Mouse (Mus musculus) embryonic facial prominence, embryonic 12.5 days (tissue): Measurements from ENCODE around the gene Ppp1r3c. TPM values are rescaled to one million over a fixed set of nuclear protein-coding genes. Genes with fewer than 3 reads are reported as not detected.
A peak's percentile ranks its signal among the peaks of the same experiment; 100 is the strongest.

Experiments
- ATAC-seq: fragments of 200-750 bp; cut with Nextera tagmentation; 2 replicates; pipeline ENCODE4 v1.8.0; 2017; ENCODE audit not compliant: insufficient number of reproducible peaks, insufficient read depth, low FRiP score, low TSS enrichment
- H3K27ac ChIP-seq: fragments of 300-500 bp; sonication (generic); 2 replicates; pipeline ENCODE4 v1.5.1; 2016; ENCODE audit warnings: mild to moderate bottlenecking
- H3K27me3 ChIP-seq: fragments of 300-500 bp; sonication (generic); 2 replicates; pipeline ENCODE4 v1.6.1; 2016; ENCODE audit warnings: mild to moderate bottlenecking, moderate library complexity
- H3K36me3 ChIP-seq: fragments of 300-500 bp; sonication (generic); 2 replicates; pipeline ENCODE4 v1.6.1; 2016; ENCODE audit warnings: mild to moderate bottlenecking
- H3K4me1 ChIP-seq: fragments of 300-500 bp; sonication (generic); 2 replicates; pipeline ENCODE4 v1.6.1; 2016
- H3K4me2 ChIP-seq: fragments of 300-500 bp; sonication (generic); replicated peaks from 2 replicates; pipeline ENCODE4 v1.6.1; 2016; ENCODE audit warnings: mild to moderate bottlenecking, moderate library complexity
- H3K4me3 ChIP-seq: fragments of 300-500 bp; sonication (generic); 2 replicates; pipeline ENCODE4 v1.5.1; 2016; ENCODE audit warnings: mild to moderate bottlenecking
- H3K9ac ChIP-seq: fragments of 300-500 bp; sonication (generic); 2 replicates; pipeline ENCODE4 v1.6.1; 2016; ENCODE audit warnings: mild to moderate bottlenecking, moderate library complexity
- H3K9me3 ChIP-seq: fragments of 300-500 bp; sonication (generic); 2 replicates; pipeline ENCODE4 v1.6.1; 2016; ENCODE audit warnings: mild to moderate bottlenecking, moderate library complexity
- WGBS: fragments of 180-500 bp; shearing (Covaris S2); methylation state at CpG from one replicate; pipeline ENCODE4 v1.1.7; 2016; 5-methylcytosine and 5-hydroxymethylcytosine counted together
- polyA plus RNA-seq: library from polyadenylated mRNA; unstranded; fragments of >200 nt; fragmentation: Nextera tagmentation; extraction: Ambion mirVana; gene quantifications from 2 replicates; pipeline ENCODE4 v1.2.1, GENCODE M21; 2016

The Ppp1r3c gene
- polyA plus RNA-seq, 1 experiment from 2014 or later: 6.2 TPM

GRCm38 (mm10) chr19:36715591-36715990 is 20.9 kb downstream of the Ppp1r3c start:
- 97% methylated on average over 10 of the region's 10 CpGs for WGBS
- no peak overlapping the region for H3K4me3 ChIP-seq
- H3K27me3 ChIP-seq: no peaks in the 10 kb centered on the region
- no peaks in the 10 kb centered on the region for H3K4me1 ChIP-seq
- no peak overlapping the region for H3K4me2 ChIP-seq
- ATAC-seq: no peak
- no peak overlapping the region for H3K27ac ChIP-seq
- no peaks in the 10 kb centered on the region for H3K9me3 ChIP-seq
- no peaks in the 10 kb centered on the region for H3K36me3 ChIP-seq
- H3K9ac ChIP-seq: no peak overlapping the region

GRCm38 (mm10) chr19:36714492-36714891 is 22.0 kb downstream of the Ppp1r3c start:
- Histone ChIP-seq H3K4me3 (no peak overlapping the region), H3K36me3 (no peaks in the 10 kb centered on the region), H3K4me2 (no peak overlapping the region), H3K27ac (no peak overlapping the region), H3K27me3 (no peaks in the 10 kb centered on the region), H3K9me3 (no peaks in the 10 kb centered on the region), H3K4me1 (no peaks in the 10 kb centered on the region), H3K9ac (no peak overlapping the region)
- ATAC-seq: no peak
- 81% methylated on average over 1 of the region's 1 CpGs for WGBS

- no peaks in the 10 kb centered on the region for H3K36me3 ChIP-seq
- ATAC-seq: no peak
- no peak overlapping the region for H3K4me3 ChIP-seq
- no peak overlapping the region for H3K4me2 ChIP-seq
- H3K27ac ChIP-seq: no peak overlapping the region
- H3K9ac ChIP-seq: no peak overlapping the region
- no peaks in the 10 kb centered on the region for H3K27me3 ChIP-seq
- H3K4me1 ChIP-seq: no peaks in the 10 kb centered on the region
- no peaks in the 10 kb centered on the region for H3K9me3 ChIP-seq
- WGBS: 69% methylated on average over 13 of the region's 13 CpGs
These were observed 23.4 kb downstream of the Ppp1r3c start for GRCm38 (mm10) chr19:36713092-36713491.

GRCm38 (mm10) chr19:36706195-36706594 is 30.3 kb downstream of the Ppp1r3c start:
- Histone ChIP-seq H3K9me3 (no peaks in the 10 kb centered on the region), H3K4me1 (peaks cover 4% of the 10 kb centered on the region; the same call in 1 of the 2 replicates), H3K36me3 (no peaks in the 10 kb centered on the region), H3K27me3 (no peaks in the 10 kb centered on the region), H3K9ac (no peak overlapping the region), H3K4me2 (no peak overlapping the region), H3K27ac (no peak overlapping the region), H3K4me3 (no peak overlapping the region)
- no peak for ATAC-seq
- WGBS: 78% methylated on average over 6 of the region's 6 CpGs

GRCm38 (mm10) chr19:36705286-36706146 is 30.9 kb downstream of the Ppp1r3c start:
- ATAC-seq: no peak

GRCm38 (mm10) chr19:36704763-36705162 is 31.7 kb downstream of the Ppp1r3c start:
- WGBS: 80% methylated on average over 7 of the region's 7 CpGs
- Histone ChIP-seq H3K4me1 (peaks cover 4% of the 10 kb centered on the region; the same call in 1 of the 2 replicates), H3K4me3 (no peak overlapping the region), H3K36me3 (no peaks in the 10 kb centered on the region), H3K4me2 (no peak overlapping the region), H3K27me3 (no peaks in the 10 kb centered on the region), H3K9ac (no peak overlapping the region), H3K9me3 (no peaks in the 10 kb centered on the region), H3K27ac (no peak overlapping the region)
- ATAC-seq: no peak

More at GRCm38 (mm10) chr19:36705286-36706146, 30.9 kb downstream of the Ppp1r3c start:
- Histone ChIP-seq H3K36me3 (no peaks in the 10 kb centered on the region), H3K27ac (no peak overlapping the region), H3K9ac (no peak overlapping the region), H3K27me3 (no peaks in the 10 kb centered on the region), H3K9me3 (no peaks in the 10 kb centered on the region), H3K4me1 (peaks cover 4% of the 10 kb centered on the region; the same call in 1 of the 2 replicates), H3K4me2 (no peak overlapping the region), H3K4me3 (no peak overlapping the region)
- WGBS: 73% methylated on average over 17 of the region's 17 CpGs

- no peaks in the 10 kb centered on the region for H3K9me3 ChIP-seq
- H3K27me3 ChIP-seq: no peaks in the 10 kb centered on the region
- no peak overlapping the region for H3K9ac ChIP-seq
- H3K4me1 ChIP-seq: peaks cover 7% of the 10 kb centered on the region; the same call in 1 of the 2 replicates
- WGBS: 37% methylated on average over 9 of the region's 9 CpGs
- H3K4me3 ChIP-seq: no peak overlapping the region
- no peak overlapping the region for H3K4me2 ChIP-seq
- H3K36me3 ChIP-seq: no peaks in the 10 kb centered on the region
- no peak for ATAC-seq
- H3K27ac ChIP-seq: 0 out of 2 replicates have a peak overlapping the region, but pooled peaks have one; percentile 36
These were observed 34.4 kb downstream of the Ppp1r3c start for GRCm38 (mm10) chr19:36701809-36702622.

GRCm38 (mm10) chr19:36701366-36701765 is 35.1 kb downstream of the Ppp1r3c start:
- no peak overlapping the region for H3K27ac ChIP-seq
- H3K27me3 ChIP-seq: no peaks in the 10 kb centered on the region
- H3K4me1 ChIP-seq: peaks cover 13% of the 10 kb centered on the region
- no peak overlapping the region for H3K4me2 ChIP-seq
- H3K4me3 ChIP-seq: no peak overlapping the region
- ATAC-seq: no peak
- no peaks in the 10 kb centered on the region for H3K36me3 ChIP-seq
- 66% methylated on average over 3 of the region's 3 CpGs for WGBS
- H3K9me3 ChIP-seq: no peaks in the 10 kb centered on the region
- no peak overlapping the region for H3K9ac ChIP-seq

GRCm38 (mm10) chr19:36700937-36701336 is 35.5 kb downstream of the Ppp1r3c start:
- no peak for ATAC-seq

GRCm38 (mm10) chr19:36699151-36699550 is 37.3 kb downstream of the Ppp1r3c start:
- Histone ChIP-seq H3K27me3 (no peaks in the 10 kb centered on the region), H3K4me2 (no peak overlapping the region), H3K4me3 (no peak overlapping the region), H3K36me3 (no peaks in the 10 kb centered on the region), H3K4me1 (peaks cover 13% of the 10 kb centered on the region), H3K9me3 (no peaks in the 10 kb centered on the region), H3K27ac (no peak overlapping the region), H3K9ac (no peak overlapping the region)
- ATAC-seq: no peak; the same call in 1 of the 2 replicates
- WGBS: 71% methylated on average over 1 of the region's 1 CpGs

More at GRCm38 (mm10) chr19:36700937-36701336, 35.5 kb downstream of the Ppp1r3c start:
- no peaks in the 10 kb centered on the region for H3K9me3 ChIP-seq
- no peak overlapping the region for H3K4me2 ChIP-seq
- WGBS: 73% methylated on average over 4 of the region's 4 CpGs
- H3K4me3 ChIP-seq: no peak overlapping the region
- H3K36me3 ChIP-seq: no peaks in the 10 kb centered on the region
- H3K9ac ChIP-seq: no peak overlapping the region
- H3K27ac ChIP-seq: no peak overlapping the region
- peaks cover 13% of the 10 kb centered on the region for H3K4me1 ChIP-seq
- H3K27me3 ChIP-seq: no peaks in the 10 kb centered on the region

GRCm38 (mm10) chr19:36698200-36698599 is 38.3 kb downstream of the Ppp1r3c start:
- Histone ChIP-seq H3K9me3 (no peaks in the 10 kb centered on the region), H3K27ac (no peak overlapping the region), H3K4me3 (no peak overlapping the region), H3K4me1 (peaks cover 13% of the 10 kb centered on the region), H3K9ac (no peak overlapping the region), H3K36me3 (no peaks in the 10 kb centered on the region), H3K27me3 (no peaks in the 10 kb centered on the region), H3K4me2 (no peak overlapping the region)
- no peak for ATAC-seq
- 83% methylated on average over 3 of the region's 3 CpGs for whole genome bisulfite sequencing
